Mouse (Mus musculus) neutrophil, adult 65 days (primary cell): ENCODE measurements around the gene Gsx2. TPM values are rescaled to one million over a fixed set of nuclear protein-coding genes. Genes with fewer than 3 reads are reported as not detected.

Experiments
- total RNA-seq: library from RNA; stranded (reverse); gene quantifications from 2 replicates; pipeline ENCODE4 v1.2.4, GENCODE M21; 2023

Gsx2 gene
- total RNA-seq: not detected in 2 replicates

DNA sequence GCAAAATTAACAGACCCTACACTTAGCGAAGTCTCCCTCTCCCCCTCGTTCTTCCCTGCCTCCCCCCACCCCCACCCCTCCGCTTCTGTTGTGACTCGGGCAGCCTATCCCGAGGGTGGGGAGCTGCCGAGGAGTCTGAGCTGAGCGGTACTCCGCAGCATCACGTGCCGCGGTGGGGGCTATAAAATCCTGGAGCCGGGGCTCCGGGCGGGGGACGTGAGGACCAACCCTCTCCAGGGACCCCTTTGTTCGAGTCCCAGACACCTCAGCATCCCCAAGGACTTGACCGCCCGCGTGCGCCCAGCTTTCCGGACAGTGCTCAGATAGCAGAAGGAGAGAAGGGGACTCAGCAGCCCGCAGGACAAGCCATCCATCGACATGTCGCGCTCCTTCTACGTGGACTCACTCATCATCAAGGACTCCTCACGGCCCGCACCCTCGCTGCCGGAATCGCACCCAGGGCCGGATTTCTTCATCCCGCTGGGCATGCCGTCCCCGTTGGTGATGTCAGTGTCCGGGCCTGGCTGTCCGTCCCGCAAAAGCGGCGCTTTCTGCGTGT lies at the start of gene Gsx2:
Gene Gsx2 (plus strand): TSS at position 219 of the 559 bp plus-strand sequence.

DNA sequence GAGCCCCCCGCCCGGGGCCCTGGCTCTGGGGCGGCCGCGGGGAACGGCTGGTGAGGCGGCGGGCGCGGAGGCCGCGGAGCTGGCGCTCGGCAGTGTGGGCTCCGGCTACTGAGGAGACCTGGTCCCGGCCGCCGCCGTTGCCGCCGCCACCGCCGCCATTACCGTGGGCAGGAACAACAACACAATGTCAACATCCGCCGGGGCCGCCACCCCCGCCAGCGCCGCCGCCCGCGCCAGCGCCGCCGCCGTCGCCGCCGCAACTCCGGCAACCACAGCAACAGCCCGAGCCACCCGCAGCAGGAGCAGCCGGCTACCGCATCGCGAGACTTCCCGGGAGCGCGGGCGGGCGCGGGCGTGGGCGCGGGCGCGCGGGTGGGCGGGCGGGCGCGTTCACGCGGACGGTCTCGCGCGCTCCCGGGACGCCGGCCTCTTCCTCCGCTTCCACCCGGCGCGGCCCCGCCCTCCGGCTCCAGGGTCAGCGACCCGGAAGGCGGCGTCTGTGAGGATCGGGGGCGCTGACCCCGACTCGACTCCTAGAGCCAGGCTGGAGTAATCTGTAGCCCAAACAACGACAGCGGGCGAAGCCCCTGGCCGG lies 31.0 kb upstream of the Gsx2 start, which contains the start of gene Chic2:
Gene Chic2 (minus strand): TSS at position 465 of the 595 bp plus-strand sequence.

Other genes starting within 250 kb of the Gsx2 start
- gene Chic2, start 30.8 kb upstream of the Gsx2 start, total RNA-seq: 56.6 and 63.8 TPM in 2 replicates
- 0.32 and 0.48 TPM in 2 replicates for gene Pdgfra, start 76.7 kb downstream of the Gsx2 start, total RNA-seq